Mouse (Mus musculus) stomach, embryonic 15.5 days (tissue): Measurements from ENCODE around the gene Mafb. TPM values are rescaled to one million over a fixed set of nuclear protein-coding genes. Genes with fewer than 3 reads are reported as not detected.

Experiments
- ATAC-seq: fragments of 200-750 bp; cut with Nextera tagmentation; 2 replicates; pipeline ENCODE4 v1.8.0; 2017; ENCODE audit warnings: low read depth, moderate number of reproducible peaks, moderate TSS enrichment; ENCODE audit not compliant: insufficient read depth, low FRiP score
- H3K27ac ChIP-seq: fragments of 300-500 bp; sonication (generic); 2 replicates; pipeline ENCODE4 v1.5.1; 2015; ENCODE audit warnings: mild to moderate bottlenecking, inconsistent platforms
- H3K27me3 ChIP-seq: fragments of 300-500 bp; sonication (generic); replicated peaks from 2 replicates; pipeline ENCODE4 v1.6.1; 2015; ENCODE audit warnings: inconsistent platforms
- H3K36me3 ChIP-seq: fragments of 300-500 bp; sonication (generic); 2 replicates; pipeline ENCODE4 v1.6.1; 2015; ENCODE audit warnings: inconsistent platforms
- H3K4me1 ChIP-seq: fragments of 300-500 bp; sonication (generic); 2 replicates; pipeline ENCODE4 v1.6.1; 2015; ENCODE audit warnings: inconsistent platforms
- H3K4me2 ChIP-seq: fragments of 300-500 bp; sonication (generic); 2 replicates; pipeline ENCODE4 v1.6.1; 2015; ENCODE audit warnings: mild to moderate bottlenecking, inconsistent platforms
- H3K4me3 ChIP-seq: fragments of 300-500 bp; sonication (generic); replicated peaks from 2 replicates; pipeline ENCODE4 v1.5.1; 2015; ENCODE audit warnings: inconsistent platforms
- H3K9ac ChIP-seq: fragments of 300-500 bp; sonication (generic); 2 replicates; pipeline ENCODE4 v1.6.1; 2015; ENCODE audit warnings: inconsistent platforms
- H3K9me3 ChIP-seq: fragments of 300-500 bp; sonication (generic); 2 replicates; pipeline ENCODE4 v1.6.1; 2016; ENCODE audit warnings: inconsistent platforms
- whole genome bisulfite sequencing: fragments of 180-500 bp; shearing (Covaris S2); methylation state at CpG from one replicate; pipeline ENCODE4 v1.1.7; 2015; 5-methylcytosine and 5-hydroxymethylcytosine counted together
- polyA plus RNA-seq: library from polyadenylated mRNA; unstranded; fragments of >200 nt; fragmentation: Nextera tagmentation; extraction: Ambion mirVana; gene quantifications from 2 replicates; pipeline ENCODE4 v1.2.1, GENCODE M21; 2015

The Mafb gene
- polyA plus RNA-seq, 1 experiment from 2014 or later, result 9.2 TPM

- H3K9me3 ChIP-seq, result no peaks in the 10 kb centered on the region
- H3K36me3 ChIP-seq, result no peaks in the 10 kb centered on the region
- peaks cover 65% of the 10 kb centered on the region for H3K27me3 ChIP-seq
- H3K4me3 ChIP-seq, result no peak overlapping the region
- no peak overlapping the region for H3K4me2 ChIP-seq
- peaks cover 3% of the 10 kb centered on the region; the same call in 1 of the 2 replicates for H3K4me1 ChIP-seq
- H3K27ac ChIP-seq, result no peak overlapping the region
- 18% methylated on average over 8 of the region's 8 CpGs for WGBS
- ATAC-seq, result no peak
- H3K9ac ChIP-seq, result no peak overlapping the region
Measured at GRCm38 (mm10) chr2:160360234-160360874, 6.5 kb downstream of the Mafb start.

- no peak overlapping the region for H3K4me2 ChIP-seq
- peaks cover 61% of the 10 kb centered on the region for H3K27me3 ChIP-seq
- no peaks in the 10 kb centered on the region for H3K36me3 ChIP-seq
- H3K4me3 ChIP-seq, result no peak overlapping the region
- no peak overlapping the region for H3K27ac ChIP-seq
- no peaks in the 10 kb centered on the region for H3K4me1 ChIP-seq
- WGBS, result 14% methylated on average over 4 of the region's 4 CpGs
- H3K9me3 ChIP-seq, result no peaks in the 10 kb centered on the region
- no peak for ATAC-seq
- no peak overlapping the region for H3K9ac ChIP-seq
Measured at GRCm38 (mm10) chr2:160358896-160359295, 8.0 kb downstream of the Mafb start.

GRCm38 (mm10) chr2:160357442-160357841, 9.4 kb downstream of the Mafb start:
- H3K4me1 ChIP-seq, result no peaks in the 10 kb centered on the region
- H3K4me3 ChIP-seq, result no peak overlapping the region
- no peaks in the 10 kb centered on the region for H3K9me3 ChIP-seq
- no peak overlapping the region for H3K9ac ChIP-seq
- no peak for ATAC-seq
- H3K27me3 ChIP-seq, result peaks cover 51% of the 10 kb centered on the region
- no peak overlapping the region for H3K4me2 ChIP-seq
- H3K27ac ChIP-seq, result no peak overlapping the region
- 38% methylated on average over 4 of the region's 4 CpGs for WGBS
- no peaks in the 10 kb centered on the region for H3K36me3 ChIP-seq

DNA sequence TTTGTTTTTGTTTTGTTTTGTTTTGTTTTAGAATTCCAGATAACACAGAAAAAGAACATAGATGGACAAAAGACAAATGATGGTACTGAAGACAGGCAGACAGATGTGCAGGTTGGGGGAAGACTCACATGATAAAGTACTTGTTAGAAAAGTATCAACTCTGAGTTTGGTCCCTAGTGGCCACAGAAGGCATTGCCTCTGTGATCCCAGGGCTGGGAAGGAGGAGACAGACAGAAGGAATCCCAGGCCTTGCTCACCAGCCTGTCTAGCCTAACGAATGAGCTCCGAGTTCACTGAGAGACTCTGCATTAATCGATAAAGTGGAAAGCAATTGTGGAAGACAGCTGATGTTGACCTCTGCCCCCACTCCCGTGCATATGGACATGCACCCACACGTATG, 10.7 kb downstream of the Mafb start:
- no peak overlapping the region for H3K4me2 ChIP-seq
- H3K36me3 ChIP-seq, result no peaks in the 10 kb centered on the region
- no peak overlapping the region for H3K9ac ChIP-seq
- no peak for ATAC-seq
- H3K27me3 ChIP-seq, result peaks cover 38% of the 10 kb centered on the region
- no peak overlapping the region for H3K27ac ChIP-seq
- no peaks in the 10 kb centered on the region for H3K9me3 ChIP-seq
- WGBS, result 51% methylated on average over 5 of the region's 5 CpGs
- no peak overlapping the region for H3K4me3 ChIP-seq
- H3K4me1 ChIP-seq, result no peaks in the 10 kb centered on the region

- ATAC-seq, result no peak
- Histone ChIP-seq H3K4me2 (no peak overlapping the region), H3K4me1 (no peaks in the 10 kb centered on the region), H3K4me3 (no peak overlapping the region), H3K9ac (no peak overlapping the region), H3K9me3 (no peaks in the 10 kb centered on the region), H3K27ac (no peak overlapping the region), H3K36me3 (no peaks in the 10 kb centered on the region), H3K27me3 (peaks cover 24% of the 10 kb centered on the region)
- 64% methylated on average over 2 of the region's 2 CpGs for WGBS
Measured at GRCm38 (mm10) chr2:160354319-160354718, 12.5 kb downstream of the Mafb start.

- Histone ChIP-seq H3K36me3 (no peaks in the 10 kb centered on the region), H3K4me2 (no peak overlapping the region), H3K9me3 (no peaks in the 10 kb centered on the region), H3K27me3 (peaks cover 17% of the 10 kb centered on the region), H3K4me1 (0 out of 2 replicates have a peak, but pooled peaks cover 3% of the 10 kb centered on the region), H3K27ac (peak overlapping the region; percentile 57; the same call in 1 of the 2 replicates), H3K4me3 (no peak overlapping the region), H3K9ac (no peak overlapping the region)
- WGBS, result 55% methylated on average over 2 of the region's 2 CpGs
- ATAC-seq, result peak; percentile 78
Measured at GRCm38 (mm10) chr2:160353581-160353980, 13.3 kb downstream of the Mafb start.

- H3K27ac ChIP-seq, result no peak overlapping the region
- no peaks in the 10 kb centered on the region for H3K27me3 ChIP-seq
- 44% methylated on average over 8 of the region's 8 CpGs for WGBS
- H3K36me3 ChIP-seq, result no peaks in the 10 kb centered on the region
- 0 out of 2 replicates have a peak, but pooled peaks cover 3% of the 10 kb centered on the region for H3K4me1 ChIP-seq
- no peak overlapping the region for H3K4me3 ChIP-seq
- no peak for ATAC-seq
- H3K9ac ChIP-seq, result no peak overlapping the region
- no peak overlapping the region for H3K4me2 ChIP-seq
- H3K9me3 ChIP-seq, result no peaks in the 10 kb centered on the region
Measured at GRCm38 (mm10) chr2:160351038-160351574, 15.8 kb downstream of the Mafb start.

DNA sequence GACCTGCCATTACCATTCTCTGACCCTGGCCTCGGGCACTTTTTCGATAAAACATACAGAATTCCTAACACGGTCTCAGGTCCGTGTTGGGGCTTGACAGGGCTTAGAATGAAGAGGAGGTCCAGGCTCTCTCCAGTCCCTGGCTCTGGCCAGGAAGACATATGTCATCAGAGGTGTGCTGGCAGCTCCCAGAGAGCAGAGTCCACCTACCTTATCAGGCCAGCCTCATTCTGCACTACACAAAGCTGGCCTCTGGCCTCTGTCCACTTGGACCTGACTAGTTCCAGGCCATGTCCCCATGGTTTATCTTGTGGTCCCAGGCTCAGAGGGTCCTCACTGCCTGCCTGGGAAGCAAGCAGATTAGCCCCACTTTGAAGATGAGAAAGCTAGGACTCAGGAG, 17.3 kb downstream of the Mafb start:
- Histone ChIP-seq H3K36me3 (no peaks in the 10 kb centered on the region), H3K4me1 (0 out of 2 replicates have a peak, but pooled peaks cover 3% of the 10 kb centered on the region), H3K9me3 (no peaks in the 10 kb centered on the region), H3K27me3 (no peaks in the 10 kb centered on the region), H3K27ac (no peak overlapping the region), H3K4me3 (no peak overlapping the region), H3K9ac (no peak overlapping the region), H3K4me2 (no peak overlapping the region)
- ATAC-seq, result peak; percentile 29; the same call in 1 of the 2 replicates
- 40% methylated on average over 4 of the region's 4 CpGs for WGBS

GRCm38 (mm10) chr2:160348796-160349195, 18.1 kb downstream of the Mafb start:
- no peak for ATAC-seq
- Histone ChIP-seq H3K27ac (no peak overlapping the region), H3K4me3 (no peak overlapping the region), H3K9me3 (no peaks in the 10 kb centered on the region), H3K36me3 (no peaks in the 10 kb centered on the region), H3K9ac (no peak overlapping the region), H3K27me3 (no peaks in the 10 kb centered on the region), H3K4me2 (no peak overlapping the region), H3K4me1 (0 out of 2 replicates have a peak, but pooled peaks cover 3% of the 10 kb centered on the region)
- WGBS, result 34% methylated on average over 7 of the region's 7 CpGs

GRCm38 (mm10) chr2:160348072-160348604, 18.7 kb downstream of the Mafb start:
- Histone ChIP-seq H3K27me3 (no peaks in the 10 kb centered on the region), H3K9me3 (no peaks in the 10 kb centered on the region), H3K4me1 (0 out of 2 replicates have a peak, but pooled peaks cover 3% of the 10 kb centered on the region), H3K4me3 (no peak overlapping the region), H3K27ac (no peak overlapping the region), H3K4me2 (no peak overlapping the region), H3K36me3 (no peaks in the 10 kb centered on the region), H3K9ac (no peak overlapping the region)
- WGBS, result 59% methylated on average over 4 of the region's 4 CpGs
- ATAC-seq, result no peak

DNA sequence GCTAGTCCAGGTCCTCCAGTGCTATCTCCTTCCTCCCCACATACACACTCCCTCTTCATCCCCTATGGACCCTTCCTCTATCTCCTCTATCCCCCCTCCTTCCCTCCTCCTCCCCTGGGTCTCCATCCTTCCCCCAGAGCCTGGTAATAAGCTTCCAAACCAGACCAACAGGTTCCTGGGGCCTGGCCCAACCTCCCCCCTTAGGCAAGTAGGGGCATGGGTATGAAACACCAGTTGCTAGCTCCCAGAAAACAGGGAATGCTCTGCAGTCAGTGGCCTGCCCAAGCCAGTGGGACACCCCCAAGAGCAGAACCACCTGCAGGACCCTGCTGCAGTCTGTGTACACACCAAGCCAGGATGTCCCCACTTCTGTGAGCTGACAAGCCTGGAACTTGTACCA, 21.2 kb downstream of the Mafb start:
- Histone ChIP-seq H3K9me3 (no peaks in the 10 kb centered on the region), H3K4me3 (no peak overlapping the region), H3K27ac (no peak overlapping the region), H3K4me2 (no peak overlapping the region), H3K27me3 (no peaks in the 10 kb centered on the region), H3K9ac (no peak overlapping the region), H3K36me3 (no peaks in the 10 kb centered on the region), H3K4me1 (0 out of 2 replicates have a peak, but pooled peaks cover 3% of the 10 kb centered on the region)
- peak; percentile 47; the same call in 1 of the 2 replicates for ATAC-seq

- H3K36me3 ChIP-seq, result no peaks in the 10 kb centered on the region
- no peaks in the 10 kb centered on the region for H3K9me3 ChIP-seq
- no peaks in the 10 kb centered on the region for H3K27me3 ChIP-seq
- no peak for ATAC-seq
- H3K4me1 ChIP-seq, result no peaks in the 10 kb centered on the region
- no peak overlapping the region for H3K9ac ChIP-seq
- H3K4me3 ChIP-seq, result no peak overlapping the region
- 43% methylated on average over 4 of the region's 4 CpGs for WGBS
- H3K27ac ChIP-seq, result no peak overlapping the region
- H3K4me2 ChIP-seq, result no peak overlapping the region
Measured at GRCm38 (mm10) chr2:160340121-160340520, 26.7 kb downstream of the Mafb start.
